Mouse (Mus musculus): ENCODE measurements around the gene Gdf5.

Gdf5 gene

DNA sequence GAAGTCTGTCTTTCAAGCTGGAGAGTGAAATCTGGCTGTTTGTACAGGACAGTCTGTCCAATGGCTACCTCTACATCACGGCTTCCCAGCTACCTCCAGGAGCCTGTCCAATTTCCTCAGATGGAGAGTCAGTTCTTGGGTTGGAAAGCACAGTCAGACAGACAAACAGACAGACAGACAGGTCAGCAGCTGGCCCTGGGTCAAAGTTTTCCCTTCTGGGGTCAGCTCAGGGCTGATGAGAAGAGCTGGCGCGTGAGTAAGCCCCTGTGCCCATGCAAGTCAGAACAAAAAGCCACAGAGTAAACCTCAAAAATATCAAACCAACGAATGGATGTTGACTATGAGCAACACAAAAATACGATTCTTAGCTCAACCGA lies 41.5 kb downstream of the Gdf5 start:
- peaks cover 3% of the 10 kb centered on the region for H3K36me3 ChIP-seq (ENCODE audit: control insufficient read depth, insufficient read depth, low read length, poor library complexity, severe bottlenecking)
- no peaks in the 10 kb centered on the region for H3K27me3 ChIP-seq (ENCODE audit: control insufficient read depth, insufficient read depth, low read length, poor library complexity, severe bottlenecking)
- DNase-seq (ENCODE audit: low read depth, low spot score) = no peak

DNA sequence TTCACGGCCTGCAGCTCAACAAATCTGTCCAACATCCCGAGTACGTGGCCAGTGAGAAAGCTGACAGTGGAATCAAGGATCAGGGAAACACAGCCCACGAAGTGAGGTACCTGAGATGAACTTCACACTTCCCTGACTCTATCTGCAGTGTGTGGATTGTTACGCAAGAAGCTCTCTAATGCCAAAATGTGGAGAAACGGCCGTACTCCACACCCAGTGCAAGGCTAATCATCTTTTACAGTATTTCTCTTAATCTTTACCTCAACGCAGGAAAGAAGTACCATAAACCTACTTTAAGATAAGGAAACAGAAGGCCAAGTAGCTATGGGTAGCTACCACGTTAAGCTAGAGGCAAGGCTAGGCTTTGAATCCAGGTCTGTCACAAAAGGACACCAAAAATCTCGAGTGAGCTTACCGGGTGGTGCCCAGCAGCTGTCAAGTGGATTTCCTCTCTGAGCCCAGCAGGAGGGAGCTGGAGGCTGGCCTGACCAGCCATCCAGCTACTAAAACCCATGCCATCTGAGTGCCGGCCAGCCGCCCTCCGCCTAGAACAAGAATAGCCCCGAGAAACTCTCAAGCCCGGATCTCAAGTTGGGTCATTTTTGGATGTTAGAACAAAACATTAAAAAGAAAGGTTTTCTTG lies 42.1 kb downstream of the Gdf5 start:
- DNase-seq (ENCODE audit: low read depth, low spot score) = no peak
- peaks cover 3% of the 10 kb centered on the region for H3K36me3 ChIP-seq (ENCODE audit: control insufficient read depth, insufficient read depth, low read length, poor library complexity, severe bottlenecking)
- no peaks in the 10 kb centered on the region for H3K27me3 ChIP-seq (ENCODE audit: control insufficient read depth, insufficient read depth, low read length, poor library complexity, severe bottlenecking)

DNA sequence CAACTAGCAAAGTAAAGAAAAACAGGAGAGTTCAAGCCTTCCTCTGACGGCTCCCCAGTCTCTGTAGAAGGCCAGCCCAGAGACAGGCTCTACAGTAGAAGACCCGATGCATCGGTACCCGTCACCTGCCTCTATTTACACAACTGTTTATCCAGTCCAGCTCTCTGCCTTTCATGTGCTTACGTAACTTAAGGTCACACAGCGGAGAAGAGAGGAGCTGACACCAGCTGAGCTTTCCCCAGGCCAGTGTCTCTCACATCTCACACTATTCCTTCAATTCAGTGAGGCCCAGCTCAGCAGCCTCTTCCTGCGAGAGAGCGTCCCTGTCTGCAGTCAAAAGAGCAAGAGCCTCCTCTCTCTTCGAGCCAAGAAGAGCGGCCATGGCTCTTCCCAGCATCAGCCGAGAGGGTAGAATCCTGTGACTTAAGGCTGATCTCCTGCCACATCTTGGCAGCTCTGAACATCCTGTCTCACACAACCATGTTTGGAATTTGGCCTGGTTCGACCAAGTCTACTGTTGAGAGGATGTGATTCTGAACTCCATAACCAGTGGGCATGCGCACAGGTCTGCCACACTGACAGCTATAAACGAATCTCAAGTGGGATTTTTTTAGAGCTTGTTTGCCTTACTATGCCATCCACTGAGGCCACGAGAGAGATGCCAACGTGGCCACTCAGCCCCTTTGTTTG lies 50.0 kb downstream of the Gdf5 start:
- Histone ChIP-seq H3K36me3 (ENCODE audit: control insufficient read depth, insufficient read depth, low read length, poor library complexity, severe bottlenecking) (peaks cover 6% of the 10 kb centered on the region), H3K27me3 (ENCODE audit: control insufficient read depth, insufficient read depth, low read length, poor library complexity, severe bottlenecking) (no peaks in the 10 kb centered on the region)
- no peak for DNase-seq (ENCODE audit: low read depth, low spot score)

DNA sequence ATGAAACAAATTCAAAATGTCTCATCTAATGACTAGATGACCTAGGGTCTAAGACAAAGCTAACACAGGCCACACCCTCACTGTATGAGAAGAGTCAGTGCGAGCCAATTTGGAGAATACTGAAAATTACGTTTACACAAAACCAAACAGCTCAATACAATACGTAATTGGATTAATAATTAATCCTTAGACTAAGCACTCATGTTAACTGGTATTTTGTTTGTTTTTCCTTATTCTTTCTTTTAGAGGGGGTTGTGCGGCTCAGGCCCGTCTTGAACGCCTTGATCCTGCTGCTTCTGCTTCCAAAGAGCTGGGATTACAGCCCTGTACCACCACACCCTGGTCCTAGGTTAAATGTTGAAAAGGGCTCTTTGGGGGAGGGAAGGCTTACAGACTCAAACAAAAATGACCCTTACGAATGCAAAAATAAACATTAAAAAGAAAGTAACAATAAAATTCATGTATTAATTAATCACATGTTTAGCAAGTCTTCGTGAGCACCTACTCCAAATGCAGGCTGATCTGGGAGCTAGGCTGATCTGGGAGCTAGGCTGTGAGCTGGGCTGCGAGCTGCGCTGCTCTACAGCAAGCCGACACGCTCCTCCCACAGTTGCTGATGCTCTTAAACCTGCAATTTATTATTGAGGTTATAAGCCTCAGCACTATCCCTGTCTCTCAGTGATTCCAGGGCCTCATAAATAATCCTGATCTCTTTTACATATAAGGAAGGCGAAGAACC lies 50.7 kb downstream of the Gdf5 start:
- Histone ChIP-seq H3K36me3 (ENCODE audit: control insufficient read depth, insufficient read depth, low read length, poor library complexity, severe bottlenecking) (peaks cover 6% of the 10 kb centered on the region), H3K27me3 (ENCODE audit: control insufficient read depth, insufficient read depth, low read length, poor library complexity, severe bottlenecking) (no peaks in the 10 kb centered on the region)
- no peak for DNase-seq (ENCODE audit: low read depth, low spot score)

All from splenic B cell, adult 2 months (primary cell).